Mouse (Mus musculus) stomach, postnatal 0 days (tissue): ENCODE measurements around the gene Slc35b1.

Experiments
- CTCF ChIP-seq: IDR thresholded peaks from 2 replicates; pipeline ENCODE4 v1.5.1; 2016; ENCODE audit warnings: antibody characterized with exemption, low read depth, mild to moderate bottlenecking, moderate library complexity
- EP300 ChIP-seq: optimal IDR thresholded peaks from 2 replicates; pipeline ENCODE3; 2016; ENCODE audit warnings: antibody characterized with exemption

GRCm38 (mm10) chr11:95343180-95343579 lies 41.3 kb upstream of the Slc35b1 start:
- TF ChIP-seq CTCF (no peak), EP300 (no peak)
